Mouse (Mus musculus) intestine, embryonic 15.5 days (tissue): ENCODE measurements at regions not wholly inside any gene's neighbourhood (a gene's known extent, or its start where the extent isn't known, plus 50 kb on each side); places are given as distances from the start of the nearest gene placed in this dataset.

ENCODE experiments used
- ATAC-seq: fragments of 200-750 bp; cut with Nextera tagmentation; 2 replicates; pipeline ENCODE4 v1.8.0; 2017; ENCODE audit warnings: moderate TSS enrichment, moderate library complexity
- H3K27ac ChIP-seq: fragments of 300-500 bp; sonication (generic); 2 replicates; pipeline ENCODE4 v1.5.1; 2015; ENCODE audit warnings: mild to moderate bottlenecking, inconsistent platforms
- H3K27me3 ChIP-seq: fragments of 300-500 bp; sonication (generic); replicated peaks from 2 replicates; pipeline ENCODE4 v1.6.1; 2015; ENCODE audit warnings: inconsistent platforms
- H3K36me3 ChIP-seq: fragments of 300-500 bp; sonication (generic); 2 replicates; pipeline ENCODE4 v1.6.1; 2015; ENCODE audit warnings: inconsistent platforms
- H3K4me1 ChIP-seq: fragments of 300-500 bp; sonication (generic); replicated peaks from 2 replicates; pipeline ENCODE4 v1.6.1; 2015; ENCODE audit warnings: inconsistent platforms
- H3K4me2 ChIP-seq: fragments of 300-500 bp; sonication (generic); replicated peaks from 2 replicates; pipeline ENCODE4 v1.6.1; 2015; ENCODE audit warnings: mild to moderate bottlenecking, inconsistent platforms
- H3K4me3 ChIP-seq: fragments of 300-500 bp; sonication (generic); replicated peaks from 2 replicates; pipeline ENCODE4 v1.5.1; 2015; ENCODE audit warnings: inconsistent platforms
- H3K9ac ChIP-seq: fragments of 300-500 bp; sonication (generic); 2 replicates; pipeline ENCODE4 v1.6.1; 2015; ENCODE audit warnings: inconsistent platforms
- H3K9me3 ChIP-seq: fragments of 300-500 bp; sonication (generic); 2 replicates; pipeline ENCODE4 v1.6.1; 2016; ENCODE audit warnings: inconsistent platforms
- WGBS: fragments of 180-500 bp; shearing (Covaris S2); methylation state at CpG from one replicate; pipeline ENCODE4 v1.1.7; 2015; 5-methylcytosine and 5-hydroxymethylcytosine counted together

DNA sequence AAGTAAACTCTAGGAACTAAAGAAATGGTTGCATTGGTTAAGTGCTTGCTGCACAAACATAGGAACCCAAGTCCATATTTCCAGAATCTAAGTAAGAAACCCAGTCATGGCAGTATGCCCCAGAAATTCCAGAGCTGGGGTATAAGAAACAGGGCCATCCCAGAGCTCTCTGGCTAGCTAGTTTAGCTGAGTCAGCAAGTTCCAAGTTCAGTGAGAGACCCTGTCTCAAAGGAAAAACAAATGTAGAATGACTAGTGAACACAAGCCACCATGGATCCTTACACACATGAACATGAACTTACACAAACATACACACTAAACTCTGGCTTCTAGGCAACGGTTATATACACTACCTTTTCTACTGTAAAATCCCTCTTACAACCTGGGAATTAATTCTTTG, 245.4 kb downstream of the Slc4a3 start:
- Histone ChIP-seq H3K4me3 (no peak overlapping the region), H3K27ac (no peak overlapping the region), H3K9me3 (no peaks in the 10 kb centered on the region), H3K27me3 (no peaks in the 10 kb centered on the region), H3K9ac (no peak overlapping the region), H3K4me1 (no peaks in the 10 kb centered on the region), H3K36me3 (no peaks in the 10 kb centered on the region), H3K4me2 (no peak overlapping the region)
- no peak for ATAC-seq
- WGBS, result 87% methylated on average over 1 of the region's 1 CpGs

DNA sequence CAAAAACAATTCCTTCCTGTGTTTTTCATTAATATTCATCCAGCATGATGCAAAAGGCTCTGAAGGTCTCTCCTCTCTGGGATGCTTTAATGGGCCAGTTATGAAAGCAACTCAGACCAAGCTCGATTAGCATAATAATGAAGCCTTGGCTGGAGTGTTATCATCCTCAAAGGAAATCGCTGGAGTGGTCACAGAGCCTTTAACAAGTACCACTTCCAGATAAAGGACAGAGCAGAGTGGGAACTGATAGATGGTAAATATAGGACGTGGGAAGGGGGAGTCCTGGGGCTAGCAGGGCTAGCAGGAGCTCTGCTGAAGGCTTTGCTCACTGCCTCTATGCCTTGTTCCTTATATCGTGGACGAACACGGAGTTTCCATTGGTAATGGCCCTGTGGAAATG, 251.7 kb downstream of the Slc4a3 start:
- Histone ChIP-seq H3K9me3 (no peaks in the 10 kb centered on the region), H3K9ac (no peak overlapping the region), H3K4me3 (no peak overlapping the region), H3K4me2 (no peak overlapping the region), H3K27me3 (no peaks in the 10 kb centered on the region), H3K27ac (no peak overlapping the region), H3K36me3 (no peaks in the 10 kb centered on the region), H3K4me1 (no peaks in the 10 kb centered on the region)
- WGBS, result 67% methylated on average over 6 of the region's 6 CpGs
- no peak for ATAC-seq

DNA sequence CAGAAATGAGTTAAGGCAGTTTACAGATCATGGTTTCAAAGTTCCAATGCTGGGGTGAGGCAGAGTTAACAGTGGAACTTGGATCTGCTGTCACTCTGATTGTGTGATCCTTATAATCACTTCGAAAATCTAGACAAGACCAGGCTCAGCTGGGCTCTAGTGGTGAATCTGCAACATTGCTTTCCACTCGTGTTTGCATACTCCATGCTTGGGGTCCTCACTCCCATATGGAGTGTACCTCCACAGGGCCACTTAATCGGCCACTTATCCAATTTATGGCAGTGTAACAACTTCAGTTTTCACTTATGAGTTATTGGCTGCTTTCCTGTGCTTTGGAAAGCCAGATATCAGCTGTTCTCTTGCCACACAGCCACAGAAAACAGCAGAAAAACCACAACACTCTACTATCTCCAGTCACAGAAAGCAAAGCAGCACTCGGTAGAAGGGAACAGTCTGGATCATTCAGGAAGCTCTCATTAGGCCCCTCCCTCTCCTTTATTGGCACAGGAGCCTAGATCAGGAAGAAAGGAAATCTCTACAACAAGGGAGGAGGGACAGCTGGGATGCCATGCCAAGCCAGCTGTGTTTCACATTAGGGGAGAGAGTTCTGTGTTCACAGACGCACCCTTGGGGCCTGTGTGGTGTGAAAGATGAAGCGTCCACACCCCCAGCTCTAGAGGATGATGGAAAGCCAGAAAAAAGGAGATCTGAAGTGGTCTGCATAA, 252.5 kb downstream of the Slc4a3 start:
- no peaks in the 10 kb centered on the region for H3K27me3 ChIP-seq
- no peak for ATAC-seq
- WGBS, result 58% methylated on average over 6 of the region's 6 CpGs
- no peaks in the 10 kb centered on the region for H3K9me3 ChIP-seq
- H3K27ac ChIP-seq, result no peak overlapping the region
- H3K36me3 ChIP-seq, result no peaks in the 10 kb centered on the region
- no peak overlapping the region for H3K9ac ChIP-seq
- no peaks in the 10 kb centered on the region for H3K4me1 ChIP-seq
- H3K4me2 ChIP-seq, result no peak overlapping the region
- H3K4me3 ChIP-seq, result no peak overlapping the region

DNA sequence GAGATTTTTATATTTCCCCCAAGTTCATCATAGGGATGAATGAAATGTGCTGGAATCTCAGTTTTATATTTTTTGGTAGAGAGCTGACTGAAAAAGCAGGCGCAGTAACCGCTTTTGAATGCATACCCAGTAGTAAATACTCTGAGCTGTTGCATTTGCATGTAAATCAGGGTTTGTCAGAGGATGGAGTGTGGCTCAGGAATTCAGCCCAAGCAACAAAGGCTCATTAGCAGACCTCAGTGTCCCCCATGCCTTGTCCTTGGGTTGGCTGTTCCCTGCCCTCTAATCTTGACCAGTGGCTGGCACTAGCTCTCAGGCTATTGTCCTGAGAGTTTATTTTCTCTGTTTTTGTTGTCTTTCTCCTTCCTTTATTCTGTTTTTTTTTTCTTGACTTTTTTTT, 258.4 kb downstream of the Slc4a3 start:
- 70% methylated on average over 2 of the region's 2 CpGs for WGBS
- Histone ChIP-seq H3K9me3 (no peaks in the 10 kb centered on the region), H3K27me3 (no peaks in the 10 kb centered on the region), H3K4me1 (no peaks in the 10 kb centered on the region), H3K9ac (no peak overlapping the region), H3K27ac (no peak overlapping the region), H3K4me3 (no peak overlapping the region), H3K4me2 (no peak overlapping the region), H3K36me3 (no peaks in the 10 kb centered on the region)
- ATAC-seq, result no peak

DNA sequence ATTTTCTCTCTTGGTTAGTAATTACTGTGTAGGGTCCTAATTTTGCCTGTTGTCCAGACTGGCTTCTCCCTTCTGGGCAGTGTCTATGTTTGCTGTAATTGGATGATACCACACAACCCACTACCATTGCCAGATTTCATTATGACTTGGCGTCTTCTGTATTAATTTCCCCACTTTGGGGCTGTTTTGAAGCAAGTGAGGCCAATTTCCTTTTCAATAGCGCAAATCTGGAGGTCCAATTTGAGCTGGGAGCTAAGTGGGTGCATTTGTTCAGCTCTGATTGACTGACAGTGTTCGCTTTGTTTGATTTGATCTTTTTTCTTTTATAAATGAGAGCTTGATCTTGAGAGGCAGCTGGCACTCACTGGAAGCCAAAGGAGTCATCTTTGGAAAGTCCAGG, 266.4 kb downstream of the Slc4a3 start:
- H3K4me3 ChIP-seq, result no peak overlapping the region
- no peak overlapping the region for H3K4me2 ChIP-seq
- H3K9ac ChIP-seq, result no peak overlapping the region
- no peak overlapping the region for H3K27ac ChIP-seq
- H3K9me3 ChIP-seq, result no peaks in the 10 kb centered on the region
- no peaks in the 10 kb centered on the region for H3K4me1 ChIP-seq
- ATAC-seq, result no peak
- no peaks in the 10 kb centered on the region for H3K27me3 ChIP-seq
- WGBS, result 89% methylated on average over 3 of the region's 3 CpGs
- H3K36me3 ChIP-seq, result no peaks in the 10 kb centered on the region

DNA sequence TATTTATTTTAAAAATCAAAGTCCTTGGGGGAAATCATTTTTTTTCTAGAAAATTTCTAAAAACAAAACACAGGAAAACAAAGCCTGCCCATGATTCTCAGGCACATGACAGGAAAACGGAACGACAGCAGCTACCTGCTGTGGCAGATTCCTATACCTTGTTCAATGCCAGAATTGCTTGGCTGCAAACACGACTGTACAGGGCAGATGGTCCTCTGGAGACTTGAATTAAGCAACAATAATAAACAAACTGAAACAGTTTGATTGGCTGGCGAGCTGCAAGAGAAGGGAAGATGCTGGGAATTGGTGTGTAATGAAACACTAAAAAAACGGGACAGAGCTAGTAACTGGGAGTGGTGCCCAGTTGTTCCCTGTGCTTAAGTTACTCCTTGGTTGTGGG, 280.1 kb downstream of the Slc4a3 start:
- Histone ChIP-seq H3K4me2 (no peak overlapping the region), H3K4me3 (no peak overlapping the region), H3K27me3 (no peaks in the 10 kb centered on the region), H3K27ac (no peak overlapping the region), H3K9ac (no peak overlapping the region), H3K36me3 (no peaks in the 10 kb centered on the region), H3K4me1 (no peaks in the 10 kb centered on the region), H3K9me3 (no peaks in the 10 kb centered on the region)
- 58% methylated on average over 5 of the region's 5 CpGs for WGBS
- no peak for ATAC-seq

DNA sequence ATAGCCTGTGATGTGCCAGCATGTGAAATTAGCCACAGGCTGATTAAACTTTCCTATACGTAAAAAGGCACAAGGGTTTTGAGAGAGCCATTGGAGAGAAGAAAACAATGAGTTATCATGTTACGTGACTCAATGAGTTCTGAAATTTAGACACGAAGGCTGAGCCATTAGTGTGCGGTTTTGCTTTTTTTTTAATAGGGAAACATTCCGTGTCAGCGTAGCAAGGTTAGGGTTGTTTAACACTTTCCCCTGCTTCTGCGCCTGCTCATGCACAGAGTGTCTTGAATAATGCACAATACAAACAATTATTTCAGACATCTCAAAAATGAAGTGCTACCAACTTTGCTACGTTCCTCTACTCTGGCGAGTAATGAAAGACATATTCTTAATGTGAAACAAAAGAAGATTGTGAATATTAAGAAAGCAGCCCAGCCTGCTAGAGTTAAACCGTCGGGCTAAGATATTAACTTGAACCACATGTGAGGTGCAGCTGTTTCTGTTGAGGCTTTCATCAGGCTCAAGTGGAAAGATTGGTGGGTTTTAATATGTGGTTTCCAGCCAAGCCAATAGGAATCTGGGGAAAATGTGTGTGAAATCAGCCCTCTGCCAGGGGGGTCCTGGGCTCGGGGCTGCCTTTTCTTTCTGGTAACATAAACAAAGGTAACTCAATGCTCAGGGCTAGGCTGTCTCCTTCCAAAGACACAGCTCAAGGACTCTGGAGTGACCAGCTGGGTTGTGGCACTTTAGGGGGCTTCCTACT, 287.2 kb downstream of the Slc4a3 start:
- 40% methylated on average over 12 of the region's 12 CpGs for WGBS

DNA sequence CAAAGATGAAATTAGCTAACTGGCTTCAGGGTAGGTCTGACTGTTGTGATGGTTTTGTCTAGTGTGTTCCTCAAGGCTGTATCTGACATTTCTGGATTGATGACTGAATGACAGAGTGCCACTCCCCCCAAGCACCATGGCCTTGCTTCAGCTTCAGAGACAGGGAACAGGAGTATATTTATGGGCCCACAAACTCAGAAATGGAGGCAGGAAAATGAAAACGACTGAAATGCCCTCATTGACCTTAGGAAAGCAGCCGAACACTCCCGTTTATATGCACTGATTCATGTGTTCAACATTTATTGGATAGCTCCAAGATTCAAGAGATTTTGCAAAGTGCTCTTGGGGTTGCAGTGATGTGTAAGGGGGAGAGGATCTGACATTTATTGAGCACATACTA, 288.3 kb downstream of the Slc4a3 start:
- WGBS, result 59% methylated on average over 3 of the region's 3 CpGs
- no peak overlapping the region for H3K27ac ChIP-seq

More for the DNA sequence above, 287.2 kb downstream of the Slc4a3 start:
- no peak overlapping the region for H3K4me3 ChIP-seq
- no peaks in the 10 kb centered on the region for H3K9me3 ChIP-seq
- H3K36me3 ChIP-seq, result no peaks in the 10 kb centered on the region
- ATAC-seq, result no peak
- no peak overlapping the region for H3K9ac ChIP-seq
- H3K4me1 ChIP-seq, result 0 out of 2 replicates have a peak, but pooled peaks cover 4% of the 10 kb centered on the region
- H3K27me3 ChIP-seq, result no peaks in the 10 kb centered on the region
- H3K4me2 ChIP-seq, result peak overlapping the region; percentile 9; the same call in 1 of the 2 replicates
- no peak overlapping the region for H3K27ac ChIP-seq

DNA sequence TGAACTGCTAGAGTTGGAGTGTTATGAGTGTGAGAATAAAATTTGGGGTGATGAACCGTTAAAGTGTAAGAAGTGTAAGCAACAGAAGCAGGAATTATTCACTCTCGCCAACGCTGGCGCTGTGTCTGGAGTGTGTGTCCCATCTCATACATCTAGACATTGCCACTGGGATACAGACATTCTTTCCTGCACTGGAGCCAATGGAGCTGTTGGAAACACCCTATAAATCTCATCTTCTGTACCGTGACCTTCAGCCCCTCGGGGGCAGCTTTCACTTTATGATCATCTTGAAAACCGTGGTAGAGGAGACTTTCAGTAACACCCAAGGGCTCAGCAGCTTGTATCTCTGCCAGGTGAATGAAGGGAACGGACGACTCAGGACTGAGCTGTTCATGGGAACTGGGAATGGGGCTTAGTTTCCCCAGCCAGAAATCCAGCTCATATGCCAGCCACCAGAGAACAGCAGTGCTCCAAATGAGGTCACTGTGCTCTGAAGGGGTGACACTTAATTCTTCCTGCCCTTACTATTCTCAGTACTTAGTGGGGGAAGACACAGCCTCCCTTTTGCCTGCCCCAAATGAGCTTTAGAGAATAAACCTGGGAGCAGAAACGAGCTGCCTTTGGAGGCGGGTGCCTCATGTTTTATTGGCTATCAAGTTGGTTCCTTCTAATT, 293.6 kb downstream of the Slc4a3 start:
- Histone ChIP-seq H3K4me2 (no peak overlapping the region), H3K4me3 (no peak overlapping the region), H3K27ac (no peak overlapping the region), H3K9ac (no peak overlapping the region), H3K27me3 (no peaks in the 10 kb centered on the region), H3K36me3 (no peaks in the 10 kb centered on the region), H3K4me1 (no peaks in the 10 kb centered on the region), H3K9me3 (no peaks in the 10 kb centered on the region)
- no peak for ATAC-seq
- WGBS, result 74% methylated on average over 11 of the region's 11 CpGs

More for the DNA sequence above, 288.3 kb downstream of the Slc4a3 start:
- H3K9me3 ChIP-seq, result no peaks in the 10 kb centered on the region
- H3K27me3 ChIP-seq, result no peaks in the 10 kb centered on the region
- H3K4me2 ChIP-seq, result no peak overlapping the region
- H3K9ac ChIP-seq, result no peak overlapping the region
- H3K4me3 ChIP-seq, result no peak overlapping the region
- H3K4me1 ChIP-seq, result 0 out of 2 replicates have a peak, but pooled peaks cover 4% of the 10 kb centered on the region
- H3K36me3 ChIP-seq, result no peaks in the 10 kb centered on the region
- ATAC-seq, result no peak

DNA sequence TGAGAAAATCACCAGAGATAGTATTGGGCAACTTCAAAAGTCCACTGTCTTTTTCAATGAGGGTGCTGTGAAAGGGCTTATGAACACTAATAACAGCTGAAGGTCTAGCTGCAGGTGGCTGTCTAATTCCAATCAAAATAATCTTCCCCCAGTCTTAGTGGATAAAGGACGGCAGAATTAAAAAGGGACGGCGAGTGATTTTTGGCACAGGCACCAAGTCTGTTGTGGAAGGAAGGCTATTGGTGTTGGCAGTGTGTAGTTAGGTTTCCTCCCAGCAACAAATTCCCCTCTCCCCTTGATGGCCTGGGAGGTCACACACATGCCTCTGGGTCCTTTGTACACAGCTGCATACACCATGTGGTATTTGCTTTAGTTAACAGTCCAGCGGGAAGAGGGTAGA, 296.3 kb downstream of the Slc4a3 start:
- H3K4me1 ChIP-seq, result peaks cover 4% of the 10 kb centered on the region; the same call in 1 of the 2 replicates
- H3K36me3 ChIP-seq, result no peaks in the 10 kb centered on the region
- no peak overlapping the region for H3K27ac ChIP-seq
- H3K9ac ChIP-seq, result no peak overlapping the region
- H3K4me3 ChIP-seq, result no peak overlapping the region
- H3K9me3 ChIP-seq, result no peaks in the 10 kb centered on the region
- H3K4me2 ChIP-seq, result no peak overlapping the region
- ATAC-seq, result no peak
- H3K27me3 ChIP-seq, result no peaks in the 10 kb centered on the region
- WGBS, result 82% methylated on average over 4 of the region's 4 CpGs

DNA sequence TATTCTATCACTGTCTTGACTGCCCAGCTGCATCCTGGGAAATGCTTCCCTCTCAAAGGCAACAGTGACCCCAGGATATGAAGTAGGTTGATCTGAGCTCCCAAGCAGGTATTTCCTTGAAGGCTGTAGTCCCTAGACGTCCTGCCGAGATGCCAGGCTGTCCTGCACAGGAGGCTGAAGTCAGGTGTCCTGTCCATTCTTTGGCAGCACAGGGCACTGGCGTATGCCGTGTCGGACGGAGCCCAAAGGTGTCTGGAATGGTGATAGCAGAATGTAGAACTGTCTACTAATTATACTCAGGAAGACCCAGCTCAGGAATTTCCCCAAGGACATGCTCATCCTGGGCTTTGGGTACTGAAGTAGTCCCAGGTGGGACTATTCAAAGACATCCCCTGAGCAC, 297.3 kb downstream of the Slc4a3 start:
- WGBS, result 91% methylated on average over 6 of the region's 6 CpGs
- no peaks in the 10 kb centered on the region for H3K9me3 ChIP-seq
- no peaks in the 10 kb centered on the region for H3K36me3 ChIP-seq
- H3K27me3 ChIP-seq, result no peaks in the 10 kb centered on the region
- no peak for ATAC-seq
- H3K9ac ChIP-seq, result no peak overlapping the region
- no peak overlapping the region for H3K4me3 ChIP-seq
- H3K4me1 ChIP-seq, result peaks cover 4% of the 10 kb centered on the region; the same call in 1 of the 2 replicates
- H3K27ac ChIP-seq, result no peak overlapping the region
- H3K4me2 ChIP-seq, result no peak overlapping the region

DNA sequence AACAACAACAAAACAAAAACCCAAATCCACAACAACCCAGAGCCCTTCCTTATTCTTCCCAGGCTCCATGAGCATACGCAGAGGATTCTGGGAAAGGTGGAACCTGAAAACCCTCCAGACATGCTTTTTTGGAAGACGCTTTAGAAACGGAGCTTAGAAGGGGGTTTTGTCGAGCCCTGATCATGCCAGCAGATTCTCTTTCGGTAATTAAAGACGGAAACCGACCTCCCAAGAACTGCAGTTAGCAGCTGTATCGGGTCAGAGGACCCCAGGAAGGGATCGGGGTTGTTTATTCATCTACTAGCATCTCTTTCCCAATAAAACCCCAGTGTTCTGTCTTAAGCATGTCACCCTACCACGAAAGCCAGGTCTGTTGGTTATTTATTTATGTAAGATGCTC, 298.1 kb downstream of the Slc4a3 start:
- Histone ChIP-seq H3K27me3 (no peaks in the 10 kb centered on the region), H3K9ac (no peak overlapping the region), H3K9me3 (no peaks in the 10 kb centered on the region), H3K36me3 (no peaks in the 10 kb centered on the region), H3K4me3 (no peak overlapping the region), H3K4me1 (peaks cover 4% of the 10 kb centered on the region; the same call in 1 of the 2 replicates), H3K4me2 (no peak overlapping the region), H3K27ac (no peak overlapping the region)
- 51% methylated on average over 10 of the region's 10 CpGs for WGBS
- no peak for ATAC-seq
